Mouse (Mus musculus) lung, postnatal 0 days (tissue): Measurements from ENCODE around the gene Lxn.

ENCODE experiments used
- CTCF ChIP-seq: IDR thresholded peaks from 2 replicates; pipeline ENCODE4 v1.5.1; 2016; ENCODE audit warnings: antibody characterized with exemption, mild to moderate bottlenecking
- EP300 ChIP-seq: IDR thresholded peaks from 2 replicates; pipeline ENCODE4 v1.6.1; 2016; ENCODE audit warnings: antibody characterized with exemption, mild to moderate bottlenecking, control low read depth

GRCm38 (mm10) chr3:67503878-67504277 is 40.2 kb upstream of the Lxn start:
- TF ChIP-seq EP300 (no peak), CTCF (no peak)
